Mouse (Mus musculus): Measurements from ENCODE around the gene Hist1h2bn. TPM values are rescaled to one million over a fixed set of nuclear protein-coding genes. Genes with fewer than 3 reads are reported as not detected.
"Not testable (repeated sequence)": the region's sequence is repeated elsewhere in the genome, so short reads cannot be mapped to it uniquely, and the experiment has no call there.

Gene Hist1h2bn
- total and polyA plus RNA-seq, 2 experiments from 2014 or later = 1.1 to 864 TPM

GRCm38 (mm10) chr13:21745006-21745405 lies 8.9 kb upstream of the Hist1h2bn start:
- no peaks in the 10 kb centered on the region for H3K9me3 ChIP-seq (ENCODE audit: low read length)
- WGBS = 94% methylated on average over 1 of the region's 1 CpGs
- no peak for TF ChIP-seq CTCF (IDR thresholded peaks at IDR 0.05; ENCODE audit: low read depth)
- no peak overlapping the region for H3K4me2 ChIP-seq (ENCODE audit: low read depth, low read length)
- no peaks in the 10 kb centered on the region for H3K36me3 ChIP-seq (ENCODE audit: insufficient read depth, low read length)
- no peak for DNase-seq (ENCODE audit: low spot score)
- H3K27ac ChIP-seq = no peak overlapping the region
- no peak overlapping the region for H3K9ac ChIP-seq (replicated peaks; ENCODE audit: low read length)
- ATAC-seq = no peak
- no peaks in the 10 kb centered on the region for H3K27me3 ChIP-seq (ENCODE audit: insufficient read depth, low read length)
- no peaks in the 10 kb centered on the region for H3K4me1 ChIP-seq (ENCODE audit: insufficient read depth, low read length)
- no peak overlapping the region for H3K4me3 ChIP-seq (ENCODE audit: low read length)

- 5% methylated on average over 5 of the region's 5 CpGs for WGBS
- no peak for TF ChIP-seq CTCF (IDR thresholded peaks at IDR 0.05; ENCODE audit: low read depth)
These were observed 4.3 kb upstream of the Hist1h2bn start for GRCm38 (mm10) chr13:21749387-21750158.

GRCm38 (mm10) chr13:21750159-21751017 lies 3.5 kb upstream of the Hist1h2bn start, which contains the start of gene Hist1h4k:
Gene Hist1h4k (minus strand): TSS chr13:21750505.
- 0% methylated on average over 43 of the region's 56 CpGs for WGBS
- peak; percentile 87 for ATAC-seq
- Histone ChIP-seq H3K27ac (peak within 1 kb of the TSS; percentile 71; the same call in 1 of the 2 replicates), H3K4me3 (ENCODE audit: low read length) (peak within 1 kb of the TSS; percentile 46), H3K9ac (replicated peaks; ENCODE audit: low read length) (peak within 1 kb of the TSS; percentile 56), H3K4me2 (ENCODE audit: low read depth, low read length) (peak within 1 kb of the TSS; percentile 64)
- not testable (repeated sequence) for H3K4me1 ChIP-seq (ENCODE audit: insufficient read depth, low read length); H3K36me3 ChIP-seq (ENCODE audit: insufficient read depth, low read length); H3K9me3 ChIP-seq (ENCODE audit: low read length); H3K27me3 ChIP-seq (ENCODE audit: insufficient read depth, low read length)
- DNase-seq (ENCODE audit: low spot score) = peak; percentile 95

More at GRCm38 (mm10) chr13:21749387-21750158, 4.3 kb upstream of the Hist1h2bn start:
- Histone ChIP-seq H3K4me1 (ENCODE audit: insufficient read depth, low read length) (peaks cover 7% of the 10 kb centered on the region; the same call in 1 of the 2 replicates), H3K27me3 (ENCODE audit: insufficient read depth, low read length) (no peaks in the 10 kb centered on the region), H3K4me2 (ENCODE audit: low read depth, low read length) (peak overlapping the region; percentile 64), H3K9me3 (ENCODE audit: low read length) (no peaks in the 10 kb centered on the region), H3K9ac (replicated peaks; ENCODE audit: low read length) (peak overlapping the region; percentile 56), H3K4me3 (ENCODE audit: low read length) (peak overlapping the region; percentile 46), H3K36me3 (ENCODE audit: insufficient read depth, low read length) (no peaks in the 10 kb centered on the region), H3K27ac (peak overlapping the region; percentile 71; the same call in 1 of the 2 replicates)
- DNase-seq (ENCODE audit: low spot score) = peak; percentile 29
- no peak for ATAC-seq

- Histone ChIP-seq H3K4me3 (ENCODE audit: low read length) (no peak overlapping the region), H3K4me2 (ENCODE audit: low read depth, low read length) (no peak overlapping the region), H3K9ac (replicated peaks; ENCODE audit: low read length) (no peak overlapping the region), H3K4me1 (ENCODE audit: insufficient read depth, low read length) (peaks cover 9% of the 10 kb centered on the region; the same call in 1 of the 2 replicates), H3K9me3 (ENCODE audit: low read length) (no peaks in the 10 kb centered on the region), H3K27me3 (ENCODE audit: insufficient read depth, low read length) (no peaks in the 10 kb centered on the region), H3K36me3 (ENCODE audit: insufficient read depth, low read length) (no peaks in the 10 kb centered on the region), H3K27ac (no peak overlapping the region)
- ATAC-seq = no peak
- TF ChIP-seq CTCF (IDR thresholded peaks at IDR 0.05; ENCODE audit: low read depth) = no peak
- DNase-seq (ENCODE audit: low spot score) = no peak
These were observed 2.5 kb upstream of the Hist1h2bn start for GRCm38 (mm10) chr13:21751417-21751816.

GRCm38 (mm10) chr13:21751827-21752226 lies 2.1 kb upstream of the Hist1h2bn start:
- no peak for TF ChIP-seq CTCF (IDR thresholded peaks at IDR 0.05; ENCODE audit: low read depth)
- 82% methylated on average over 3 of the region's 3 CpGs for WGBS
- DNase-seq (ENCODE audit: low spot score) (no peak), ATAC-seq (no peak)
- Histone ChIP-seq H3K9me3 (ENCODE audit: low read length) (no peaks in the 10 kb centered on the region), H3K27me3 (ENCODE audit: insufficient read depth, low read length) (no peaks in the 10 kb centered on the region), H3K4me3 (ENCODE audit: low read length) (no peak overlapping the region), H3K36me3 (ENCODE audit: insufficient read depth, low read length) (no peaks in the 10 kb centered on the region), H3K9ac (replicated peaks; ENCODE audit: low read length) (no peak overlapping the region), H3K27ac (no peak overlapping the region), H3K4me2 (ENCODE audit: low read depth, low read length) (no peak overlapping the region), H3K4me1 (ENCODE audit: insufficient read depth, low read length) (peaks cover 9% of the 10 kb centered on the region; the same call in 1 of the 2 replicates)

GRCm38 (mm10) chr13:21752356-21752755 lies 1.6 kb upstream of the Hist1h2bn start:
- Histone ChIP-seq H3K36me3 (ENCODE audit: insufficient read depth, low read length) (no peaks in the 10 kb centered on the region), H3K9me3 (ENCODE audit: low read length) (no peaks in the 10 kb centered on the region), H3K27me3 (ENCODE audit: insufficient read depth, low read length) (no peaks in the 10 kb centered on the region), H3K27ac (no peak overlapping the region), H3K4me3 (ENCODE audit: low read length) (no peak overlapping the region), H3K9ac (replicated peaks; ENCODE audit: low read length) (no peak overlapping the region), H3K4me2 (ENCODE audit: low read depth, low read length) (peak overlapping the region; percentile 64; the same call in 1 of the 2 replicates), H3K4me1 (ENCODE audit: insufficient read depth, low read length) (peaks cover 9% of the 10 kb centered on the region; the same call in 1 of the 2 replicates)
- 49% methylated on average over 3 of the region's 3 CpGs for whole genome bisulfite sequencing
- TF ChIP-seq CTCF (IDR thresholded peaks at IDR 0.05; ENCODE audit: low read depth) = no peak
- DNase-seq (ENCODE audit: low spot score) (no peak), ATAC-seq (no peak)
